Mouse (Mus musculus): ENCODE measurements at regions not wholly inside any gene's neighbourhood (a gene's known extent, or its start where the extent isn't known, plus 50 kb on each side); places are given as distances from the start of the nearest gene placed in this dataset.

DNA sequence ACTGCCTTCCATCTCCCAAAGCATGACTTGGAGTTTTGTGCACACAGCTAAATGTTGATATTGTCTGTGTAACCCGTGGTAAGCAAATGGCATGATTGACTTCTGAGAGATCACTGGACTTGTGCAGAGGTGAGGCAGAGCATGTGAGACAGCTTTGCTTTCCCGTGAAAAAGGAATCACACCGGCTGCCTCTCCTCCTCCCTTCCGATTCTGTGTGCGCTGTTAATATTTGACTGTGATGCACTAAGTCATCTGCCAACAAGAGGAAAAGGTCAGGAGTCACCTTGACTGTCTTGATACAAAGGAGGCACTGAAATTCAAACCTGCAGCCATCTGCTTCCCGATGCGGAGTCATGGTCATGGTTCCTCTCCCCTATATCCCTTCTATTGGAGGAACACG lies 98.0 kb downstream of the Ehf start:
- TF ChIP-seq POLR2A (IDR thresholded peaks at IDR 0.05; ENCODE audit: low read depth, low read length) = no peak
- no peak for TF ChIP-seq CTCF (conservative IDR thresholded peaks at IDR 0.05 in 1 of 2, IDR thresholded peaks at IDR 0.05 in 1 of 2; ENCODE audit: low read depth in 2 of 2, low read length in 2 of 2)
- TF ChIP-seq MAX (IDR thresholded peaks at IDR 0.05; ENCODE audit: low read length) = no peak

All from CH12.LX (cell line).